Mouse (Mus musculus): ENCODE results near the gene Ugt1a9. TPM values are rescaled to one million over a fixed set of nuclear protein-coding genes. Genes with fewer than 3 reads are reported as not detected.
"Not testable (repeated sequence)": the region's sequence is repeated elsewhere in the genome, so short reads cannot be mapped to it uniquely, and the experiment has no call there.

The Ugt1a9 gene
- total RNA-seq, 2 experiments from 2014 or later, result not detected

DNA sequence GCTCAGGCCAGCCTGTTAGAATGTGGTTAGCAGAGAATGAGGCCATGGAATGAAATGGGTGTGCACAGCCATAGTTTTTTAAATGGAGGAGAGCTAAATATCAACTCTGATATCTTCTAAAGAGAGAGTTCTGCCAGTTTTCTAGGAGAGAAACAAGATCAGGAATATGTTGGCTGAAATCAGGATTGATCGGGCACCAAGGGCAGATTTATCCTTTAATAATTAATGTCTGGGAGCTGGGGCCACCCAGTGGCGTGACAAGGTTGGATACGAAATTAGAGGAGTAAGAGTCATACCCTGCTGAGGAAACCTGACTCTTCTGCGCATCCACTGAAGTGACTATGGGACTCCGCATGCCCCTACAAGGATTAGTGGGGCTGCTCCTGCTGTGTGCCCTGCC is 95.1 kb downstream of the Ugt1a9 start, which contains the start of gene Ugt1a5:
Ugt1a5 (plus strand) TSS at position 302 of the 400 bp plus-strand sequence.
- no peak for DNase-seq (ENCODE audit: low spot score in 2 of 2)

DNA sequence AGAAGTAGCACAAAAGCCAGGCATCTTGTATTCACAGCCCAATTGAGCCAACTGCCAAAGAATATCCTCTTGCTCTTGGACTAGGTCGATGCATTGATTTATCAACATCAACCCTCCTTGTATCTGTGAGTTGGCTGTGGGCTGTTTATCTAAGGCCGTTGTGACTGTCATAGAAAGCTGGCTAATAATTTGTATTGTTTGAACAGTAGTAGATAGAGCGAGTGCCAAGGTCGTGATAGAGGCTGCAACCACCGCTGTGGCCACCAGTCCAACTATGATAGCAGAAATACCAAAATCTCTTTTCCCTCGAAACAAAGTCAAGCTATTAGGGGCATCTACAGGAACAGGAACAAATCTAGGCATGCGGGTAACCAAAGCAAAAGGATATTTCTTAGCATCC is 101.6 kb downstream of the Ugt1a9 start:
- not testable (repeated sequence) for DNase-seq (ENCODE audit: low spot score in 2 of 2)

DNA sequence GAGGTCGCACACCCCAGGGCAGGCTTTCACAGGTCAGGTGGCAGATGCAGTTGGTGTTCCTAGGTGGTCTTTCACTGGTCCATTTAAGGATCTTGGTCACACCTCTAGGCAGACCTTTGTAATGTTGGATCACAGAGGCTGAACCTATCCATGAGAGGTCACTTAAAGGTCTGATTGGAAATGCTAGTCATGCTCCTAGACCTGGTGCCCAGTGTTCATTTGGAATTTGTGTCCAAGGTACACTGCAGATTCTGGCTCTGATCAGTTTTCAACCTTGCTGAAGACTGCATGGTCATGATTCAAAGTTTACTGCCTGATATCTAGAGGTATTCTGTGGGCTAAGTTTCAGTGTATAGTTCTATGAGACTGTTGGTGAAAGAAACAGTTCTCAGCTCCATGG is 109.1 kb downstream of the Ugt1a9 start:
- DNase-seq (ENCODE audit: low spot score in 2 of 2), result no peak

DNA sequence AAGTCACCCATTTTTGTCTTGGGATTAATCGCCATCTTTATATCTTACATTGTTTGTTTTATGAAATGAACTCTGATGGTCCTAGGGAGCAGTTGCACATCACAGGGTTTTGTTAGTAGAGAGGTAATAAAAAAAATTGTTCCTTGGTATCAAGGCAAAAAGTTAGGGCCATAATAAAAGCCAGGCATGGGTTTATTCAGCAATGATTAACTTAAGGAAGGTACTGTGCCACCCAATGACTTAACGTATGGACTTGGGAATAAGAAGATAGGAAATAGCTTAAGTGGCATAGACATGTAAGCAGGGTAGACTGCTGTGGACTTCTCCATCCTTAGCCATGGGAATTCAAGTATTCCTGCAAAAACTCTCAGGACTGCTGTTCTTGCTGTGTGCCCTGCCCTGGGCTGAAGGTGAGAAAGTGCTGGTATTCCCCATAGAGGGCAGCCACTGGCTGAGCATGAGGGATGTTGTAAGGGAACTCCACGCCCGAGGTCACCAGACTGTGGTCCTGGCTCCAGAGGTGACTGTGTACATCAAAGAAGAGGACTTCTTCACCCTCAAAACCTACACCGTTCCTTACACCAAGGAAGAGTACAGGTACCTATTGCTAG is 115.8 kb downstream of the Ugt1a9 start:
- DNase-seq (ENCODE audit: low spot score in 2 of 2), result no peak

DNA sequence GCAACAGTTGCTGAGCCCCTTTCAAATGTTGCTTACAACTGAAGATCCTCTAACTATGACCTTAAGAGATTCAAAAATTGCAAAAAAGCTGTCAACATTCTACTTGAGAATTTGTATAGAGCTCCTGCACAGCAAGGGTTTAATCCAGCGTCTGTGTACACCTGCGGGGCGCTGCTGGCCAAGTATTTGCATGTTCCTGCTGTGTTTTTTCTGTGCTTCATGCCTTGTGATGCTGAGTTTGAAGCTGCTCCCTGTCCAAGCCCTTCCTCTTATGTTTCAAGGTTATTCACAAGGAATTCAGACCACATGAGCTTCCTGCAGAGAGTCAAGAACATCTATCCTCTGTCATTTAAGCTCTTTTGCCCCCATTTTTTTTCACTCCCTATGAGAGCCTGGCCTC is 121.5 kb downstream of the Ugt1a9 start:
- no peak for DNase-seq (ENCODE audit: low spot score in 2 of 2)

DNA sequence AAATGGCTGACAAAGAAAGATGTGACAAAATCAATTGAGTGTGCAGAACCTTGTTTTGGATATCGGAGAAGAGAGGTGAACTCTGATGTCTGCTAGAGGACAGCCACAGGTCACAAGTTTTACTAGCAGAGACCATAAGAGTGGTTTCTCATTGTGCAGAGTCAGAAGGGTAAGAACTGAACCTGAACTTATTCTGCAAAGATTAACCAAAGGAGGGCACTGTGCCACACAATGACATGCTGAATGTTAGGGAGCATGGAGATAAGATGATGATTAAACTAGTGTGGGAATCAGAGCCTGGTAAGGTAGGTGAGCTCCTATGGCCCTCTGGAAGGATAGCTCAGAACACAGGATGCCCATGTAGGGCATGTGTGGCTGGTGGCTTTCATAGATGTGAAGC is 125.1 kb downstream of the Ugt1a9 start:
- no peak for DNase-seq (ENCODE audit: low spot score in 2 of 2)

DNA sequence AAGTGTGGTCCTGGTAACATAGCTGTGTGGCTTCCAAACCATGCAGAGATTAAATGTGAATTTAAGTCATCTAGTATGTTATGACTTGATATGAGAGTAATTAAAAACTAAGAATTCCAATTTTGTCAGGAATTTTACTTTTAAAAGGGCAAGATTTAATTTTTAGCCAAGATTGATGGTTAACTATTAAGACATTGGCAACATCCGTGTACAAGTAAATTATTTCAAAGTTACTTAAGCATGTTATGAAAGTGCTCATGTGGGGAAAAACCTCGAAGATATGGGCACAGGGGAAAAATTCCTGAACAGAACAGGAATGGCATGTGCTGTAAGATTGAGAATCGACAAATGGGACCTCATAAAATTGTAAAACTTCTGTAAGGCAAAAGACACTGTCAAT is 126.8 kb downstream of the Ugt1a9 start:
- no peak for DNase-seq (ENCODE audit: low spot score in 2 of 2)

DNA sequence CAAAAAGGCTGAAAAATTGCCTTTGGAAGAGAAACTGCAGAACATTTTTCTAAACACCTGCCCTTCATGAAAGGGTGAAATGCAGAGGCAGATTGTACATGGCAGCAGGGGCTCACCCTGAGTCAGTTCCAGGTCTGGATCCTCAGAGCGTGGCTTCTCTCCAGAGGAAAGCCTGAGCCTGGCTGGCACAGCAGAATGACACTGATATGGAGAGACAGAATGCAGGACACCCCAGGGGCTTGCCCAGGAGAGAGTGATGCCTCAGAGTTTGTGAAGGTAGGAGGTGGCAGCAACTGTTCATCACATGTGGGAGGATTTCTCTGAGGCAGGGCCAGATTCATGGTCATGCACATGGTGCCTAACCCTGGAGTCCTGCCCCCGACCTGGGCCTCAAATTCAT is 129.4 kb downstream of the Ugt1a9 start:
- DNase-seq (ENCODE audit: low spot score in 2 of 2), result no peak

DNA sequence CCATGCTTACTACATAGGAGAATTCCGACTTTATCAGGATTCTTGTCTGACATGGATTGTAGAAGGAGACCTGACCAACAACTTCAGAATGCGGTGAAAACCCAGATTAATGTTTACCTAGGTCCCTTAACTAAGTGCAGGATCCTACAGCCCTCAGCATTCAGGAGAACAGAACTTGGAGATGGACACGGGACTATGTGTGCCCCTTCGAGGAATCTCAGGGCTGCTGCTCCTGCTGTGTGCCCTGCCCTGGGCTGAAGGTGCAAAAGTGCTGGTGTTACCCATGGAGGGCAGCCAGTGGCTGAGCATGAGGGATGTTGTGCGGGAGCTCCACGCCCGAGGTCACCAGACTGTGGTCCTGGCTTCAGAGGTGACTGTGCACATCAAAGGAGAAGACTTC is 129.9 kb downstream of the Ugt1a9 start, which contains the start of gene Ugt1a2:
Ugt1a2 (plus strand) TSS at position 146 of the 400 bp plus-strand sequence.
- DNase-seq (ENCODE audit: low spot score in 2 of 2), result no peak

DNA sequence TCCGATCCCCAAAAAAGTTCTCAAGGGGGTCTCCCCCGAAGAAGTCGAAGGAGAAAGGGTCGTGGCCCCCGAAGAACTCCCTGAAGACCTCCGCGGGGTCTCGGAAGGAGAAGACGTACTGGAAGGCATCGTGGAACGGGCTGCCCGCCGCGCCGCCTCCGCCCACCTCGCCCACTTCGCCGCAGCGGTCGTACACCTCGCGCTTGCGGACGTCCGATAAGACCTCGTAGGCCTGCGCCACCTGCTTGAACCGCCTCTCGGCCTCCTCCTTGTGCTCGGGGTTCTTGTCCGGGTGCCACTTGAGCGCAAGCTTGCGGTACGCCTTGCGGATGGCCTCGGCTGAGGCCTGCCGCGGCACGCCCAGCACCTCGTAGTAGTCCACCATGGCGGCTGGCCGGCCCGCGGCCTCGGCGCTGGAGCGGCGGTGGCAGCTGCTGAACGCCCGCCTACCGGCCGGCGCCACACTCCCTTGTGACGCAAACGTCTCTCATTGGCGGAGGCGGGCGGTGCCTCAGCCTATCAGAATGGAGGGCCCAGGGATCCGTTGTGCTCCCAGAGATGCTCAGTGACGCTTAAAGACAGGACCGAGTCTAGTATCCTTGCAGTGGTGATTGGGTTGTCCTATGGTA is 134.8 kb downstream of the Ugt1a9 start, which contains the start of gene Dnajb3:
Dnajb3 (minus strand) TSS at position 489 of the 629 bp plus-strand sequence.
- peak; percentile 61 to 80 for DNase-seq (ENCODE audit: low spot score in 2 of 2)

DNA sequence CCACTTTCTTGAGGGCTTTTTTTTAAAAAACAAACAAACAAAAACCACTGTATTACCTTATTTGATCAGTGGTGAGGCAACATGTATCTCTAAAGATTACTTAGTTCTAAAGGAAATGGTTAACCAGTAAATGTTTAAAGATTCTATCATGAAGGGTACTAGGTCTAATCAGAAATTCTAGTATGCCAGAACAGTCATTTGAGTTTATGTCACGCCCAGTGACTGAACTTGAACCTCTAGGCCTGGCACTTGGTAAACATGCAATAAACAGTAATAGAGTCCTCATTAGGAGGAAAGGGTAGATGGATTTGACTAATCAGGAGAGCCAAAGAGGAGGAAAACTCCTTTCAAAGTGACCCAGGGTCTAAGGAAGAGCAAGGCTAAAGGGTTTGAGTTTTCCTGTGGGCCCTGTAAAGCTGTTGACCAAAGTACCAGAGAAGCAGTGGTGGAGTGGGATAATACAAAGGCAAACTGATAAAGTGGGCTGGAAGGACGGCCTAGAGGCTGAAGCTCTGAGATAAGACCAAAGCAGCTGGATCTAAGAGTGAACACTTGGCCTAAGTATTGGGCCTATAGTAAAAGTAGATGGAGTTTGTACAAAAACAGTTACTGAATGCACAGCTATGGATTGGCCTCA is 136.4 kb downstream of the Ugt1a9 start:
- no peak for DNase-seq (ENCODE audit: low spot score in 2 of 2)

DNA sequence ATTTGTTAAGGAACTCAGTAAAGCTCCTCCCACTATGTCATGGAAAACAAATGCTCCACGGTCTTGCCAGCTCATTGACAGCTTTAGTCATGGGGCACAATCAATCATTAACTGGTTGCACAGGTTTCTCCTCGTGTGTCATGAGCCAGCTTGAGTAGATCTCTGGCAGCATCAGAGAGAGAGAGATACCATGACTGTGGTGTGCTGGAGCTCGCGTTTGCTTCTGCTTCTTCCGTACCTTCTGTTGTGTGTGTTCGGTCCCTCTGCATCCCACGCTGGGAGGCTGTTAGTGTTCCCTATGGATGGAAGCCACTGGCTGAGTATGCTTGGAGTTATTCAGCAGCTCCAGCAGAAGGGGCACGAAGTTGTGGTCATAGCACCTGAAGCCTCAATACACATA is 141.2 kb downstream of the Ugt1a9 start, which contains the start of gene Ugt1a1:
Ugt1a1 (plus strand) TSS at position 148 of the 400 bp plus-strand sequence.
- DNase-seq (ENCODE audit: low spot score in 2 of 2), result peak in 1 of 2 experiments; percentile 16

DNA sequence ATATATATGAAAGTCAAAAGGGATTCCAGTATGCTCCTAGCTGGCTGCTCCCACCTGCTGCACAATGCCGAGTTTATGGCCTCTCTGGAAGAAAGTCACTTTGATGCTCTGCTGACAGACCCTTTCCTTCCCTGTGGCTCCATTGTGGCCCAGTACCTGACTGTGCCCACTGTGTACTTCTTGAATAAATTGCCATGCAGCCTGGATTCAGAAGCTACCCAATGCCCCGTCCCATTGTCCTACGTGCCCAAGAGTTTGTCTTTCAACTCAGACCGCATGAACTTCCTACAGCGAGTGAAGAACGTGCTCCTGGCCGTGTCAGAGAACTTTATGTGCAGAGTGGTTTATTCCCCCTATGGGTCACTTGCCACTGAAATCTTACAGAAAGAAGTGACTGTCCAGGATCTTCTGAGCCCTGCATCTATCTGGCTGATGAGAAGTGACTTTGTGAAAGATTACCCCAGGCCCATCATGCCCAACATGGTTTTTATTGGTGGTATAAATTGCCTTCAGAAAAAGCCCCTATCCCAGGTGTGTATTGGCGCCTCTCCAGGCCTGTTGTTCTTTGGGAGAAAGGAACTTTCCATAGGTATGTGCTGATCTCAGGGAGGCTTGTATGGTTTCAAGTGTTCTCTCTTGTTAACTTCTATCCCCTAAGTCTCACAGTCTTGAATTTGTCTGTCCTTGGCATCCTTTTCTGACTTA is 141.9 kb downstream of the Ugt1a9 start:
- peak in 1 of 2 experiments; percentile 18 for DNase-seq (ENCODE audit: low spot score in 2 of 2)

DNA sequence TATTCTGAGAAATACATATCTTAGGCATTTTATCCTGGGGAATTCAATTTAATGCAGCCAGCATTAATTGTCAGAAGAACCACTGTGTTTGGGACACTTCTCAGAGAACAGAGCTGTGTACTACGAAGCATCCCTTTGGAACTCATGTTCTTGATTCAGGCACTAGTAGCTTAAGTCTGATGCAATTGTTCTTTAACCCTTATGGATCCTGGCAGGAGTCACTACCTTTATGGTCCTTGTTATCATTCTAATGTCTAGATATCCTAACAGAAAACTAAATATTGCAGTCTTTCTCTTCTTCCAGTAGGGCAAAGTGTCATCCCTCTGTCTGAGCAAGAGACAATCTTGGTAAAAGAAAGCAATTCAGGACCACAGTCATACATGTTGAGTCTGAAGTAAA is 142.5 kb downstream of the Ugt1a9 start:
- no peak for DNase-seq (ENCODE audit: low spot score in 2 of 2)

DNA sequence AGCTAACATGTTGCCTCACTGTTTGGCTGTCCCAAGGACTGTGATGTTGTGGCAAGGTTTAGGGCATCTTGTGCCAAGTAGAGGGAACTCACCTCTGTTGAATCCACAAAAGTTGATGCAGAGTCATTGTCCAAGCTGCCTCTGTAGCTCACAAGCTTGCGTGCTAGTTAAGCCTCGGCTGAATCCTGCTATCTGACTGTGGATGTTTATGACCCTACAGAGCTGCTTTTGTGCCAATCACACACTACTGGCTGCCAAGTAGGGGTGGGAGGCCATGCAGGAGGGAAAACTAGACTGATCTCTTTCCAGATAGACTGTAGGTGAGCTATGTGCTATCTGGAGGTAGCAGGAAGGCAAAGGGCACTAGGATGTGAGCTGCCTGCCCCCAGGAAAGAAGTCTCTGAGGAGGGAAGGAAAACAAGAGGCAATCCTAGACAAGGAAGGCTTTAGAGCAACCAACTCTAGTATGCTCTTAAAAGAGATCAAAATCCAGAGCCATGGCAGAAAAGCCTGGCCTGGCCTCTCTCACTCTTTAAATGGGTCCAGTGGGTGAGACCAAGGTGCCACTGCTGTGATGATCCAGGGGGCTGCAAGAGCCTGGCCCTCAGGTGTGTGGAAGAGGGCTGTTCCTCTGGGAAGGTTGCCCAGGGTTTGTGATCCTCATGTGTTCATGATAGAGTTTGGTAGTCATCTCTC is 143.3 kb downstream of the Ugt1a9 start:
- peak in 1 of 2 experiments; percentile 28 for DNase-seq (ENCODE audit: low spot score in 2 of 2)

DNA sequence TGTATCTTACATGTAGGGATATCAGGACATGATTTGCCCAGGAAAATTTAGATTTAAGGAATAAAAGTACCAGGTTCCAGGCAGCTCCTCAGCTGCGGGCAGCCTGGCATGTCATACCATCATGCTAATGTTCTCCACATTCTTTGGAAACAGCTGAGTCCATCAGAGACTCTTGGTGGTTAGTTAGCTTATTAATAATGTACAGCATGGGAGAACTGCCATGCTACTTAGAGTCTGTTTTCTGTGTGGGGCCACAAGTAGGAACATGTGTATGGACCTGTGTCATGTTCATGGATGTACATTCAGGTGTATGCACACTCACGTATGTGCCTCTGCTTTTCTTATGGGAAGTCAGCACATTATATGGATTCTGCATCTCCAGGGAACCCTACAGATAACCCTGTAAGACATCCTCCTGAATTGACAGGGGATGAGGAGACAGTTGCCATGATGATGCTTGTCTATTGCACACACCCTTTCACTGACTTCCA is 143.9 kb downstream of the Ugt1a9 start:
- DNase-seq (ENCODE audit: low spot score in 2 of 2), result peak in 1 of 2 experiments; percentile 9

DNA sequence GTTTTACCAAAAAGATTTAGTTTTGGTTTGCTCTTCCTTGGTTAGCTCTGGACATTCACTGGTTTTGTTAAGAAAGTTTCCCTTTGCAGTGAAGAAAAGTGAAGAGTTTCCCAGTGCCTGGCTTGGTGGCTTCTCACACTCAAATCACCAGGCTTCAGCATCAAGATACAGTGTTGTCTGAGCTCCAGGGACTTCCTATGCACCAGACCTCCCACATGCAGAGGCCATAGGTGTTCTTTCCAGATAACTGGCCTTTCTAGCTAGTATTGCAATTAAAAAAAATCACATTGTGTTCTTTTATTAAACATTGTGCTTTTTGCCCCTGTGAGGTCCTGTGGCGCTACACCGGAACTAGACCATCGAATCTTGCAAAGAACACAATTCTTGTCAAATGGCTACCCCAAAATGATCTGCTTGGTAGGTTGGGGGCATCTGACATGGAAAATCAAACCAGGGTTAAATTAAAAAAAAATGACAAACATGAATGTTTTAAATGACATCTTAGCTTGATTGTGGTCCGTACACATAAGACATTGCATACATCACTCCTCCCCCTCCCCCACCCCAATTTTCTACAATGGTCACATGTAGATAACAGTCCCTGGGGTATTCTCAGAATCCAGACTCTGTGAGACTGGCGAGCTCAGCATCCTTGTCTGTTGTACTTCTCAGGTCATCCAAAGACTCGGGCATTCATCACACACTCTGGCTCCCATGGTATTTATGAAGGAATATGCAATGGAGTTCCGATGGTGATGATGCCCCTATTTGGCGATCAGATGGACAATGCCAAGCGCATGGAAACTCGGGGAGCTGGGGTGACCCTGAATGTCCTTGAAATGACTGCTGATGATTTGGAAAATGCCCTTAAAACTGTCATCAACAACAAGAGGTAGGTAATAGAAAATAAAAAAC is 145.1 kb downstream of the Ugt1a9 start:
- peak in 1 of 2 experiments; percentile 9 for DNase-seq (ENCODE audit: low spot score in 2 of 2)

DNA sequence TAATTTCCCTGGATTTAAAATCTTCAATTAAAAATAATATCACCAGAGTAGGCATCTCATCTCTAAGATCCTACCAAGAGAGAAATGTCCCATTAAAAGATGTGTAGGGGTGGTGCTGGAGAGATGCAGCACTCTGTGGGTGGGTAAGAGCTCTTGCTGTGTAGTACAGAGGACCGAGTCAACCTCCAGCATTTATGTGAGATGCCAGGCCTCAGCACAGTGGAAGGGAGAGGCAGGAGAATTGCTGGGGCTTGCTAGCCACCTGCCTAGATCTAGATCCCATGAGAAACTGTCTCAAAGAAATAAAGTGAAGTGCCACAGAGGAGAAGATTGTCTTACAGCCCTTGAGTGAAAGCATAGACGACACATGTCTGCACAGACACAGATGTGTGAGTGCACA is 146.0 kb downstream of the Ugt1a9 start:
- DNase-seq (ENCODE audit: low spot score in 2 of 2), result peak in 1 of 2 experiments; percentile 10

DNA sequence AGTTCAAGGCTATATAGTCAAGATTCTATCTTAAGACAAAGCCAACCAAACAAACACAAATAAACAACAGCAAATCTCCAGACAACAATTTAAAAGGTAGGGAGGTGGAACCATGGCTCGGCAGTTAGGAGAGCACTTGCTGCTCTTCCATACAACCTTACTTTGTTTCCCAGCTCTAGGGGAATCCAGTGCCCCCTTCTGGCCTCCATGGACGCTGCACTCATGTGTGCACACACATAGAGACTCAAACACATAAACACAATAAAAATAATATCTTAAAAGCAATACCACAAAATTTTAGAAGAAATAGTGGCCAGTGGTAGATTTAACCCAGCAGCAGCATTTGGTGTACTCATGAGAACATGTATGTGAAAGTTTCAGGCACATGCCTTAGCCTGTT is 146.5 kb downstream of the Ugt1a9 start:
- peak in 1 of 2 experiments; percentile 15 for DNase-seq (ENCODE audit: low spot score in 2 of 2)

DNA sequence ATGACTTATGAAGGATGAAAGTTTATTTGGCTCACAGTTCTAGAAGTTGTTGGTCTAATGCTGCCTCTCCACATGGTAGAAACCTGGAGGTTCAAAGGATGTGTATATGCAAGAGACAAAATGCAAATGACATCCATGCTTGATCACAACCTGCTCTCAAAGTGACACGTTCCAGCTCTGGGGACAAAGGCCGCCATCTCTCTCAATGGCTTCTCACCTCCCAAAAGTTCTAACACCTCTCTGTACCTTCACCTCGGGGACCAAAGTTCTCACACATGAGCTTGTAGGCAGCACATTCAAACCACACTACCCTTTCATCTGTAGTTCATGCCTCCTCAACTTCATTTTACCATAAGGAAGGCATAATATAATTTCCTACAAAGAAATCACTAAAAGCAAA is 147.0 kb downstream of the Ugt1a9 start:
- peak in 1 of 2 experiments; percentile 13 for DNase-seq (ENCODE audit: low spot score in 2 of 2)

All from gastrocnemius, postnatal 4 days (tissue).